Mouse (Mus musculus) hindbrain, embryonic 14.5 days (tissue): ENCODE results near the gene Khsrp. TPM values are rescaled to one million over a fixed set of nuclear protein-coding genes. Genes with fewer than 3 reads are reported as not detected.

ENCODE experiments used
- ATAC-seq: fragments of 200-750 bp; cut with Nextera tagmentation; 2 replicates; pipeline ENCODE4 v1.8.0; 2017; ENCODE audit warnings: moderate number of reproducible peaks, mild to moderate bottlenecking, moderate TSS enrichment, moderate library complexity; ENCODE audit not compliant: low FRiP score
- DNase-seq: peaks from one replicate; pipeline ENCODE4 v3.0.0-alpha.2; 2015; ENCODE audit warnings: low spot score
- H3K27ac ChIP-seq: fragments of 300-500 bp; sonication (generic); 2 replicates; pipeline ENCODE4 v1.5.1; 2014; ENCODE audit warnings: mild to moderate bottlenecking, moderate library complexity
- H3K27me3 ChIP-seq: fragments of 300-500 bp; sonication (generic); 2 replicates; pipeline ENCODE4 v1.6.1; 2014; ENCODE audit warnings: mild to moderate bottlenecking, low read length, mixed read lengths; ENCODE audit not compliant: control insufficient read depth, insufficient read depth
- H3K36me3 ChIP-seq: fragments of 300-500 bp; sonication (generic); replicated peaks from 2 replicates; pipeline ENCODE4 v1.6.1; 2014; ENCODE audit not compliant: control insufficient read depth, insufficient read depth
- H3K4me1 ChIP-seq: fragments of 300-500 bp; sonication (generic); replicated peaks from 2 replicates; pipeline ENCODE4 v1.6.1; 2014; ENCODE audit warnings: antibody characterized with exemption, low read length, mixed read lengths; ENCODE audit not compliant: control insufficient read depth, insufficient read depth
- H3K4me2 ChIP-seq: fragments of 300-500 bp; sonication (generic); replicated peaks from 2 replicates; pipeline ENCODE4 v1.6.1; 2014; ENCODE audit warnings: mild to moderate bottlenecking, moderate library complexity
- H3K4me3 ChIP-seq: fragments of 300-500 bp; sonication (generic); replicated peaks from 2 replicates; pipeline ENCODE4 v1.5.1; 2014; ENCODE audit warnings: mild to moderate bottlenecking, low read length
- H3K9ac ChIP-seq: fragments of 300-500 bp; sonication (generic); 2 replicates; pipeline ENCODE4 v1.6.1; 2014
- H3K9me3 ChIP-seq: fragments of 300-500 bp; sonication (generic); 2 replicates; pipeline ENCODE4 v1.6.1; 2016; ENCODE audit warnings: low read length; ENCODE audit not compliant: control insufficient read depth
- WGBS: fragments of 180-500 bp; shearing (Covaris S2); extraction: QIAGEN DNeasy Blood & Tissue Kit; methylation state at CpG from one replicate; pipeline ENCODE4 v1.1.7; 2014; 5-methylcytosine and 5-hydroxymethylcytosine counted together
- polyA plus RNA-seq: library from polyadenylated mRNA; unstranded; fragments of >200 nt; fragmentation: Nextera tagmentation; extraction: Ambion mirVana; gene quantifications from 2 replicates; pipeline ENCODE4 v1.2.1, GENCODE M21; 2014

Khsrp gene
- polyA plus RNA-seq, 1 experiment from 2014 or later: 36.0 TPM

GRCm38 (mm10) chr17:56984886-56985285, 46.4 kb downstream of the Khsrp start:
- 86% methylated on average over 9 of the region's 9 CpGs for WGBS
- Histone ChIP-seq H3K27ac (no peak overlapping the region), H3K27me3 (no peaks in the 10 kb centered on the region), H3K36me3 (no peaks in the 10 kb centered on the region), H3K9me3 (no peaks in the 10 kb centered on the region), H3K4me2 (no peak overlapping the region), H3K4me3 (no peak overlapping the region), H3K4me1 (no peaks in the 10 kb centered on the region), H3K9ac (no peak overlapping the region)
- DNase-seq (no peak), ATAC-seq (no peak)

- H3K27me3 ChIP-seq: no peaks in the 10 kb centered on the region
- no peak within 1 kb of the TSS for H3K27ac ChIP-seq
- no peaks in the 10 kb centered on the region for H3K9me3 ChIP-seq
- H3K4me1 ChIP-seq: no peaks in the 10 kb centered on the region
- no peak for ATAC-seq
- no peak within 1 kb of the TSS for H3K9ac ChIP-seq
- no peaks in the 10 kb centered on the region for H3K36me3 ChIP-seq
- H3K4me2 ChIP-seq: no peak within 1 kb of the TSS
- no peak for DNase-seq
- 76% methylated on average over 5 of the region's 5 CpGs for WGBS
- no peak within 1 kb of the TSS for H3K4me3 ChIP-seq
Observed at GRCm38 (mm10) chr17:56982013-56982412, 49.3 kb downstream of the Khsrp start, which contains the start of gene Acer1. Gene Acer1 (minus strand): TSS chr17:56982126.

- WGBS: 87% methylated on average over 7 of the region's 7 CpGs
- no peaks in the 10 kb centered on the region for H3K27me3 ChIP-seq
- no peak overlapping the region for H3K27ac ChIP-seq
- no peak overlapping the region for H3K4me3 ChIP-seq
- no peaks in the 10 kb centered on the region for H3K36me3 ChIP-seq
- no peaks in the 10 kb centered on the region for H3K4me1 ChIP-seq
- DNase-seq: no peak
- no peaks in the 10 kb centered on the region for H3K9me3 ChIP-seq
- H3K9ac ChIP-seq: no peak overlapping the region
- H3K4me2 ChIP-seq: no peak overlapping the region
- ATAC-seq: no peak
Observed at GRCm38 (mm10) chr17:56981049-56981448, 50.3 kb downstream of the Khsrp start.

GRCm38 (mm10) chr17:56979524-56979923, 51.8 kb downstream of the Khsrp start:
- no peaks in the 10 kb centered on the region for H3K9me3 ChIP-seq
- no peaks in the 10 kb centered on the region for H3K4me1 ChIP-seq
- H3K27me3 ChIP-seq: no peaks in the 10 kb centered on the region
- H3K27ac ChIP-seq: no peak overlapping the region
- H3K9ac ChIP-seq: no peak overlapping the region
- H3K4me3 ChIP-seq: no peak overlapping the region
- ATAC-seq (no peak), DNase-seq (no peak)
- H3K4me2 ChIP-seq: no peak overlapping the region
- WGBS: 40% methylated on average over 7 of the region's 8 CpGs
- H3K36me3 ChIP-seq: no peaks in the 10 kb centered on the region

- no peak overlapping the region for H3K27ac ChIP-seq
- DNase-seq: no peak
- no peaks in the 10 kb centered on the region for H3K36me3 ChIP-seq
- no peak overlapping the region for H3K4me3 ChIP-seq
- H3K9ac ChIP-seq: no peak overlapping the region
- ATAC-seq: no peak
- H3K9me3 ChIP-seq: no peaks in the 10 kb centered on the region
- H3K4me2 ChIP-seq: no peak overlapping the region
- 80% methylated on average over 8 of the region's 8 CpGs for WGBS
- H3K27me3 ChIP-seq: no peaks in the 10 kb centered on the region
- no peaks in the 10 kb centered on the region for H3K4me1 ChIP-seq
Observed at GRCm38 (mm10) chr17:56976531-56977390, 54.6 kb downstream of the Khsrp start.

- no peak overlapping the region for H3K9ac ChIP-seq
- 74% methylated on average over 3 of the region's 3 CpGs for WGBS
Observed at GRCm38 (mm10) chr17:56975391-56975790, 55.9 kb downstream of the Khsrp start.

GRCm38 (mm10) chr17:56974708-56975240, 56.5 kb downstream of the Khsrp start:
- Histone ChIP-seq H3K4me1 (no peaks in the 10 kb centered on the region), H3K27ac (no peak overlapping the region), H3K4me2 (no peak overlapping the region), H3K9ac (no peak overlapping the region), H3K27me3 (no peaks in the 10 kb centered on the region), H3K4me3 (no peak overlapping the region), H3K36me3 (no peaks in the 10 kb centered on the region), H3K9me3 (no peaks in the 10 kb centered on the region)
- 89% methylated on average over 5 of the region's 5 CpGs for WGBS
- DNase-seq (no peak), ATAC-seq (no peak)

More at GRCm38 (mm10) chr17:56975391-56975790, 55.9 kb downstream of the Khsrp start:
- Histone ChIP-seq H3K9me3 (no peaks in the 10 kb centered on the region), H3K36me3 (no peaks in the 10 kb centered on the region), H3K4me2 (no peak overlapping the region), H3K27me3 (no peaks in the 10 kb centered on the region), H3K4me3 (no peak overlapping the region), H3K27ac (no peak overlapping the region), H3K4me1 (no peaks in the 10 kb centered on the region)
- DNase-seq (no peak), ATAC-seq (no peak)

GRCm38 (mm10) chr17:56973956-56974707, 57.2 kb downstream of the Khsrp start:
- H3K27ac ChIP-seq: no peak overlapping the region
- ATAC-seq: no peak
- H3K4me1 ChIP-seq: no peaks in the 10 kb centered on the region
- no peak for DNase-seq
- no peaks in the 10 kb centered on the region for H3K27me3 ChIP-seq
- no peak overlapping the region for H3K4me3 ChIP-seq
- H3K4me2 ChIP-seq: no peak overlapping the region
- no peak overlapping the region for H3K9ac ChIP-seq
- H3K36me3 ChIP-seq: no peaks in the 10 kb centered on the region
- 59% methylated on average over 11 of the region's 14 CpGs for WGBS
- H3K9me3 ChIP-seq: no peaks in the 10 kb centered on the region
